Mouse (Mus musculus) bone marrow macrophage, adult 2 months (primary cell): ENCODE results near the gene Irx5.

ENCODE experiments used
- CTCF ChIP-seq: IDR thresholded peaks from 2 replicates; pipeline ENCODE4 v1.5.1; 2012; ENCODE audit warnings: low read depth, mild to moderate bottlenecking, low read length, moderate library complexity
- POLR2A ChIP-seq: IDR thresholded peaks from 2 replicates; pipeline ENCODE4 v1.6.1; 2012; ENCODE audit warnings: mild to moderate bottlenecking, low read depth, low read length, borderline replicate concordance

GRCm38 (mm10) chr8:92365241-92365943 lies 8.0 kb downstream of the Irx5 start:
- TF ChIP-seq CTCF (no peak), POLR2A (no peak)
